In genomic region chr10:97383881-97384280, GRCm38 (mm10) we compare ENCODE assay signal across 25 mouse cellular contexts.
"Had no signal": no experiment of that assay in that cellular context is flagged by ENCODE, and none has a peak within 500 bp of the region (broad histone marks: within the 10 kb centered on the region; RNA-seq: fewer than 3 reads in every experiment).

No protein-coding gene starts in this region.

- H3K27ac ChIP-seq: heart, adult 2 months; heart, embryonic 13.5 days; heart, embryonic 15.5 days; hindbrain, embryonic 13.5 days; hindbrain, embryonic 15.5 days; hindbrain, postnatal 0 days; kidney, embryonic 15.5 days; kidney, postnatal 0 days; limb, embryonic 13.5 days; limb, embryonic 15.5 days; liver, embryonic 12.5 days had no signal

- DNase-seq: gastrocnemius, postnatal 14 days; heart, adult 11 months; heart, adult 2 months; heart, postnatal 14 days; heart, postnatal 36 days; kidney, adult 11 months; kidney, adult 2 months; kidney, adult 9 months; kidney, postnatal 14 days; kidney, postnatal 36 days; layer of hippocampus, adult 9-11 months; layer of hippocampus, postnatal 36 days; left cerebral cortex, postnatal 4 days had no signal

- H3K27me3 ChIP-seq: heart, embryonic 13.5 days; heart, embryonic 15.5 days; hindbrain, embryonic 13.5 days; hindbrain, embryonic 15.5 days; kidney, embryonic 15.5 days; limb, embryonic 13.5 days; limb, embryonic 15.5 days; liver, embryonic 12.5 days had no signal

- H3K4me2 ChIP-seq: heart, embryonic 11.5 days; heart, embryonic 13.5 days; heart, embryonic 15.5 days; hindbrain, embryonic 13.5 days; hindbrain, embryonic 15.5 days; kidney, embryonic 15.5 days; limb, embryonic 13.5 days; limb, embryonic 15.5 days; liver, embryonic 12.5 days had no signal

- H3K4me3 ChIP-seq: heart, adult 2 months; heart, embryonic 13.5 days; heart, embryonic 15.5 days; hindbrain, embryonic 13.5 days; hindbrain, embryonic 15.5 days; kidney, embryonic 15.5 days; limb, embryonic 13.5 days; limb, embryonic 15.5 days; liver, embryonic 12.5 days had no signal

- H3K36me3 ChIP-seq: heart, embryonic 13.5 days; heart, embryonic 15.5 days; hindbrain, embryonic 13.5 days; hindbrain, embryonic 15.5 days; kidney, embryonic 15.5 days; limb, embryonic 13.5 days; limb, embryonic 15.5 days; liver, embryonic 12.5 days had no signal

- ATAC-seq: hindbrain, postnatal 0 days; intestine, embryonic 16.5 days; liver, embryonic 12.5 days had no signal
